Mouse (Mus musculus): ENCODE results near the gene Mocs1. TPM values are rescaled to one million over a fixed set of nuclear protein-coding genes. Genes with fewer than 3 reads are reported as not detected.

Gene Mocs1
- total RNA-seq, 2 experiments from 2014 or later, result 10.6 to 11.5 TPM

- intact Hi-C loops (cut with DNase I), result loop anchor here (5.0 kb wide), 1 partner anchor 432 kb away; no protein-coding TSS in a partner anchor
These were observed 36.7 kb downstream of the Mocs1 start for GRCm38 (mm10) chr17:49464884-49465283.

GRCm38 (mm10) chr17:49468223-49468622 lies 40.1 kb downstream of the Mocs1 start:
- DNase-seq (ENCODE audit: extremely low spot score in 1 of 2, low spot score in 2 of 2), result peak in 1 of 2 experiments; percentile 65
- intact Hi-C loops (cut with DNase I), result loop anchor here (5.0 kb wide), 1 partner anchor 429 kb away; no protein-coding TSS in a partner anchor

More at GRCm38 (mm10) chr17:49464884-49465283, 36.7 kb downstream of the Mocs1 start:
- DNase-seq (ENCODE audit: extremely low spot score in 1 of 2, low spot score in 2 of 2), result no peak

GRCm38 (mm10) chr17:49472626-49473025 lies 44.5 kb downstream of the Mocs1 start:
- intact Hi-C loops (cut with DNase I), result no loop called here
- DNase-seq (ENCODE audit: extremely low spot score in 1 of 2, low spot score in 2 of 2), result peak in 1 of 2 experiments; percentile 60

DNA sequence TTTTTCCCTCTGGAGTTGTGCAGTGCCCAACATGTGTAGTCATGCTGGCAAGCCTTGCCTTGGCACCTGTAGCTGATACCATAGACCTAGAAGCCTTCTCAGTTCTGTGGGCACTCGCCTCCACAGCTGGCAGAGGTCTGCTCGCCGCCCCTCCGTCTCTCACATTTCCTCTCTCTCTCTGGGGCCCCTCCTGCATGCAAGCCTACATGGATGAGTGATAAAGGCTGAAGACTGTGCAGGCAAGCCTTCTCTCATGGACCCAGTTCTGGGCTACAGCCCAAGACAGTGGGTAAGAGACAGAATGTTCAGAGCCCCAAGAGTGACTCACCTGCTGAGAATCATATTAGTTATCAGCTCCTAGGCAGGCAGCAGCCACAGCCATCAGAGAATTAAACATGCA lies 45.9 kb downstream of the Mocs1 start:
- DNase-seq (ENCODE audit: extremely low spot score in 1 of 2, low spot score in 2 of 2), result no peak
- intact Hi-C loops (cut with DNase I), result no loop called here

DNA sequence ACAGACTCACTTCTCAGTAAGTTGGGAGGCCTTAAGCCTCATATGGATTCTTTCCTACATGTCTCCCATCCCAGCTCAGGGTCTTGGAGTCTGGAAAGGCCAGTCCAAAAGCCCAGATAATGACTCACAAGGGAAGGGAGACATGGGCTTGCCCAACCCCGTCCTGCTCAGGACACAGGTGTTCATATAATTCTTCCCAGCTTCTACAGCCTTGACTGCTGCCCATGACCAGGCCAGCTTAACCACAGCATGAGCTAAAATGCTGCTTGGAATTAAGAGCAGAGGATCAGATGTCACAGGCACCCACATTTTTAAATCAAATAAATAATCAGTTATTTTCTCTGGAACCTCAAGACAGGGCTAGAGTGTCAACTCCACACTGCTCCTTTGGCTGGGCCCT lies 47.0 kb downstream of the Mocs1 start:
- intact Hi-C loops (cut with DNase I), result no loop called here
- no peak for DNase-seq (ENCODE audit: extremely low spot score in 1 of 2, low spot score in 2 of 2)

DNA sequence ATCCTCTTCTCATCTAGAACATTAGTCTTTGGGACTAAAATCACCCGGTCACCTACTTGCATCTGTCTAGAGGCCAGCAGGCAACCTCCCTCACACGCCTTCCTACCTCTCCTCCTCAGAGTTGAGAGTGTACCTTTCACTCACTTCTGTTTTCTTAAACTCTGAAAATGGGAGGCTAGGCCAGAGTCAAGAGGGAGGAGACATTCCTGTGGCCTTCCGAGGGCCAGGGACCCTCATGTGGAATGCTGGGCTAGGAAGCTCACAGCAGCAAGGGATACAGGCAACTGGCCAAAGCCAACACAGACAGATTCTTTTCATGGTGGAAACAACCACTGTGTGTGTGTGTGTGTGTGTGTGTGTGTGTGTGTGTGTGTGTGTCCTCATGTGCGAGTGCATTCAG lies 49.2 kb downstream of the Mocs1 start:
- intact Hi-C loops (cut with DNase I), result no loop called here
- peak in 1 of 2 experiments; percentile 79 for DNase-seq (ENCODE audit: extremely low spot score in 1 of 2, low spot score in 2 of 2)

DNA sequence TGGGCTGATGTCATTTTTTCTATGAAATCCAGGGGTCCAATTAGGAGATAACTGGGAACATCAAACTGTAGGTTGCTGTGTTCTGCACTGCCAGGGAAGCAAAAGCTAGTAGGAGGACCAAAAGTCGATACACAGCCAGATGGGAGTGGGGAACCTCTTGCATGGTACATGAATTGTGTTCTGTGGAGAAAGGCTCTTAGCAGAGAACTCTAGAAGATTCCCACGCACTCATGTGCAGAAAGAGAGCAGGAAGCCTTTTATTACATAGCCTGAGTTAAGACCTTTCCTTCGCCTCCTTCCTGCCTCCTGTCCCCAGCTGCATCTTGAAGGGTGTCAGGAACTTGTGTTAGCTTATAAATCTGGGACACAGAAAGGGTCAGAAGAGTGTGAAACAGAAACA lies 53.7 kb downstream of the Mocs1 start:
- no peak for DNase-seq (ENCODE audit: extremely low spot score in 1 of 2, low spot score in 2 of 2)
- intact Hi-C loops (cut with DNase I), result no loop called here

- DNase-seq (ENCODE audit: extremely low spot score in 1 of 2, low spot score in 2 of 2), result no peak
- intact Hi-C loops (cut with DNase I), result no loop called here
These were observed 56.3 kb downstream of the Mocs1 start for GRCm38 (mm10) chr17:49484435-49484834.

DNA sequence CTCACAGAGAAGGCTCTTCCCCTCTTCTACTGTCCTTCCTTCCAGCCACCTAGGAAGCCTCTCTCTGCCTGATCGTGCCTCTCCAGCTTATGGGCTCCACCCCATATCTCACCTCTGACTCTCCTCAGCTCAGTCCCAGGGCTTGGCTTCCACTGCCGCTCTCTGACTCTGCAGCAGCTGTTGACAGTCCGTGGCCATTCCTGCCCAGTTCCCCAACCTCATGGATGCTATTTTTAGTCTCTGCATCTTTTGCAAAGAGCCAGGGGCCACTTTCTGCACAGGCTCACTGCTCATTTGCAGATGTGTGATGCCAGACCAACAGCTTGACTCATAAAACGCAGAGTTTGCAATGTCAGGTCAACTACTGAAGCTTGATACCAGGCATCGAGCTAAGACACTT lies 60.9 kb downstream of the Mocs1 start:
- intact Hi-C loops (cut with DNase I), result no loop called here

DNA sequence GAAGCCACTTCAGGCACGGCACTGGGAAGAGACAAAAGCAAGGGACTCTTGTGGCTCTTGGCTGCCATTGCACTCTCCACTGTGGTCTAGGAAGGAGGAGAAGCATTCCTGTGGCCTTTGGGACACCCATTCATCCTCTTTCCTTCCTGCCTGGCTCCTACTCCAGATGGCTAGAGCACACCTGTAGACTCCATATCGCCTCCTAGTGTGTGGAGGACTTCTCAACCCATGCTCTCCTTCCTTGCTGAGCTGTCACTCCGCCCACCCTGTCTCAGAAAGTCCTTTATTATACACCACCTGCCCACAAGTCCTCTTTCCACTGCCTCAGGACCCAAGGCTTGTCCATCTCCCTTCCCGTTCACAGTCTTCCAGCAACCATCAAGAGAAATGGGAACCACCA lies 65.1 kb downstream of the Mocs1 start:
- DNase-seq (ENCODE audit: extremely low spot score in 1 of 2, low spot score in 2 of 2), result no peak
- intact Hi-C loops (cut with DNase I), result no loop called here

More for the DNA sequence above, 60.9 kb downstream of the Mocs1 start:
- DNase-seq (ENCODE audit: extremely low spot score in 1 of 2, low spot score in 2 of 2), result no peak

- intact Hi-C loops (cut with DNase I), result no loop called here
- no peak for DNase-seq (ENCODE audit: extremely low spot score in 1 of 2, low spot score in 2 of 2)
These were observed 70.0 kb downstream of the Mocs1 start for GRCm38 (mm10) chr17:49498169-49498568.

- intact Hi-C loops (cut with DNase I), result no loop called here
- no peak for DNase-seq (ENCODE audit: extremely low spot score in 1 of 2, low spot score in 2 of 2)
These were observed 71.5 kb downstream of the Mocs1 start for GRCm38 (mm10) chr17:49499635-49500034.

GRCm38 (mm10) chr17:49500234-49500633 lies 72.1 kb downstream of the Mocs1 start:
- peak in 1 of 2 experiments; percentile 48 for DNase-seq (ENCODE audit: extremely low spot score in 1 of 2, low spot score in 2 of 2)
- intact Hi-C loops (cut with DNase I), result no loop called here

- peak in 1 of 2 experiments; percentile 62 for DNase-seq (ENCODE audit: extremely low spot score in 1 of 2, low spot score in 2 of 2)
- intact Hi-C loops (cut with DNase I), result no loop called here
These were observed 75.2 kb downstream of the Mocs1 start for GRCm38 (mm10) chr17:49503246-49503900.

Other genes with a start within 250 kb of the Mocs1 start
- gene Daam2, start 136.0 kb downstream of the Mocs1 start, total RNA-seq (2021), result 10 to 100 TPM; 34.2 to 41.7 TPM
- 1 to 10 TPM; 1.1 to 1.8 TPM for gene Kif6, start 186.8 kb downstream of the Mocs1 start, total RNA-seq (2021)